ENCODE assay signal across 8 mouse cellular contexts in the genomic region with DNA sequence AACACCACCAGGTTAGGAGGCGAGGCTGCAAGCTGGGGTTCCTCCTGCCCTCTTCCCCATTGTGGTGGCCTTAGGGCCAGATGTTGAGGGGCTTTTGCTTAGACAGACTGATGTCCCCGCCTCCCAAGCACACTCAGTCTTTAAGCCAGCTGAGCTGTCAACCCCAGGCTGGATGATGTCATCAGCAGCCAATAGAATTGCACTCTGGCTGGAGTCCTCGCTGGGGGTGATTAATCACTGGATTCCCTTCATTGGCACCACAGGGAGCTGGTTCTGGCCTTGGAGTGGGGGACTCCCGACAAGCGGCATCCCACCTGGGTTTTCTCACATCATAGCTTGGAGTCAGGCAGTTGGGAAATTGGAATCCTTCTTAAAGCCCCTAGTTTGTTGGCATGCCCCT. TPM values are rescaled to one million over a fixed set of nuclear protein-coding genes. Genes with fewer than 3 reads are reported as not detected.
DNase-seq lines count a peak whose midpoint lies in the region; ATAC-seq lines count a peak whose summit lies in the region.

No protein-coding gene starts in this region.

- peak; percentile 52 to 69 for DNase-seq in kidney, postnatal 4 days
- DNase-seq in kidney, adult 11 months, result no peak
- peak; percentile 82 for DNase-seq in adrenal gland, postnatal 14 days
- peak; percentile 80 for DNase-seq in embryonic facial prominence, embryonic 14.5 days (ENCODE audit: low spot score)
- DNase-seq in layer of hippocampus, postnatal 10 days (ENCODE audit: low spot score in 2 of 2), result peak; percentile 57 to 68
- DNase-seq in ovary, postnatal 10 days (ENCODE audit: low spot score), result no peak

- H3K36me3 ChIP-seq in embryonic facial prominence, embryonic 14.5 days (ENCODE audit: control insufficient read depth, insufficient read depth, low read length), result no peaks in the 10 kb centered on the region
- H3K36me3 ChIP-seq in midbrain, embryonic 15.5 days (replicated peaks), result peaks cover 39% of the 10 kb centered on the region

- no peak overlapping the region for H3K4me3 ChIP-seq in embryonic facial prominence, embryonic 14.5 days (ENCODE audit: low read depth, low read length)
- 0 out of 2 replicates have a peak overlapping the region, but pooled peaks have one; percentile 0 for H3K4me3 ChIP-seq in midbrain, embryonic 15.5 days

- ATAC-seq in embryonic facial prominence, embryonic 14.5 days (ENCODE audit: low read depth), result peak; percentile 72; the same call in 1 of the 2 replicates
- ATAC-seq in midbrain, embryonic 15.5 days (replicated peaks), result peak; percentile 55
- ATAC-seq in megakaryocyte-erythroid progenitor cell, adult 5-6 weeks (replicated peaks; ENCODE audit: low FRiP score, low TSS enrichment, poor library complexity, severe bottlenecking), result no peak

- 4% methylated on average over 5 of the region's 5 CpGs for WGBS in embryonic facial prominence, embryonic 14.5 days
- WGBS in midbrain, embryonic 15.5 days, result 2% methylated on average over 5 of the region's 5 CpGs

- no peak overlapping the region for H3K27ac ChIP-seq in embryonic facial prominence, embryonic 14.5 days (replicated peaks; ENCODE audit: low read depth, low read length)
- H3K27ac ChIP-seq in midbrain, embryonic 15.5 days, result peak overlapping the region; percentile 77

- H3K27me3 ChIP-seq in embryonic facial prominence, embryonic 14.5 days (replicated peaks; ENCODE audit: control insufficient read depth, insufficient read depth, low read length), result peaks cover 73% of the 10 kb centered on the region
- H3K27me3 ChIP-seq in midbrain, embryonic 15.5 days (replicated peaks), result no peaks in the 10 kb centered on the region

- no peak overlapping the region for H3K9ac ChIP-seq in embryonic facial prominence, embryonic 14.5 days (ENCODE audit: low read depth, low read length)
- 0 out of 2 replicates have a peak overlapping the region, but pooled peaks have one; percentile 25 for H3K9ac ChIP-seq in midbrain, embryonic 15.5 days

- H3K9me3 ChIP-seq in embryonic facial prominence, embryonic 14.5 days (ENCODE audit: control insufficient read depth, low read length), result no peaks in the 10 kb centered on the region
- H3K9me3 ChIP-seq in midbrain, embryonic 15.5 days, result no peaks in the 10 kb centered on the region

- H3K4me1 ChIP-seq in embryonic facial prominence, embryonic 14.5 days (ENCODE audit: control insufficient read depth, insufficient read depth, low read length), result peaks cover 7% of the 10 kb centered on the region
- H3K4me1 ChIP-seq in midbrain, embryonic 15.5 days, result peaks cover 71% of the 10 kb centered on the region

- no peak overlapping the region for H3K4me2 ChIP-seq in embryonic facial prominence, embryonic 14.5 days (ENCODE audit: low read depth, low read length)
- H3K4me2 ChIP-seq in midbrain, embryonic 15.5 days, result peak overlapping the region; percentile 91

RNA-seq across cellular contexts. Expression of gene Dusp8, which starts 6.8 kb away (rescaled TPM):
- total RNA-seq in adrenal gland, postnatal 14 days (2021), result 7.3 and 8.4 TPM in 2 replicates
- polyA plus RNA-seq in embryonic facial prominence, embryonic 14.5 days (2014; fragmentation: Nextera tagmentation; extraction: Ambion mirVana), result 7.1 and 11.1 TPM in 2 replicates
- 100 to 1,000 TPM; 139 to 150 TPM for total RNA-seq in layer of hippocampus, postnatal 10 days (2021)
- polyA plus RNA-seq in midbrain, embryonic 15.5 days (2015; fragmentation: Nextera tagmentation; extraction: Ambion mirVana), result 134 and 135 TPM in 2 replicates
- total RNA-seq in megakaryocyte-erythroid progenitor cell, adult 5-6 weeks (2014; fragmentation: Nextera tagmentation), result 0.25 TPM in 1 of 2 replicates, not detected in the other
- total RNA-seq in megakaryocyte-erythroid progenitor cell, adult 5-6 weeks (2017), result 0.04 and 1.1 TPM in 2 replicates

RNA-seq across cellular contexts. Expression of gene Mob2, which starts 28.0 kb away (rescaled TPM):
- 47.4 and 48.6 TPM in 2 replicates for total RNA-seq in adrenal gland, postnatal 14 days (2021)
- 65.8 and 68.4 TPM in 2 replicates for polyA plus RNA-seq in embryonic facial prominence, embryonic 14.5 days (2014; fragmentation: Nextera tagmentation; extraction: Ambion mirVana)
- total RNA-seq in layer of hippocampus, postnatal 10 days (2021), result 10 to 100 TPM; 20.5 to 20.9 TPM
- 53.9 and 57.8 TPM in 2 replicates for polyA plus RNA-seq in midbrain, embryonic 15.5 days (2015; fragmentation: Nextera tagmentation; extraction: Ambion mirVana)
- total RNA-seq in megakaryocyte-erythroid progenitor cell, adult 5-6 weeks (2014; fragmentation: Nextera tagmentation), result 39.5 and 41.5 TPM in 2 replicates
- 36.2 and 37.3 TPM in 2 replicates for total RNA-seq in megakaryocyte-erythroid progenitor cell, adult 5-6 weeks (2017)

RNA-seq across cellular contexts. Expression of gene Gm45618, which starts 31.6 kb away (rescaled TPM):
- not detected in 2 replicates for total RNA-seq in adrenal gland, postnatal 14 days (2021)
- polyA plus RNA-seq in embryonic facial prominence, embryonic 14.5 days (2014; fragmentation: Nextera tagmentation; extraction: Ambion mirVana), result 0.28 TPM in 1 of 2 replicates, not detected in the other
- not detected for total RNA-seq in layer of hippocampus, postnatal 10 days (2021)
- polyA plus RNA-seq in midbrain, embryonic 15.5 days (2015; fragmentation: Nextera tagmentation; extraction: Ambion mirVana), result 0.36 and 0.65 TPM in 2 replicates
- total RNA-seq in megakaryocyte-erythroid progenitor cell, adult 5-6 weeks (2014; fragmentation: Nextera tagmentation), result not detected in 2 replicates
- not detected in 2 replicates for total RNA-seq in megakaryocyte-erythroid progenitor cell, adult 5-6 weeks (2017)

RNA-seq across cellular contexts. Expression of gene Gm39115, which starts 46.9 kb away (rescaled TPM):
- total RNA-seq in adrenal gland, postnatal 14 days (2021), result not detected in 2 replicates
- polyA plus RNA-seq in embryonic facial prominence, embryonic 14.5 days (2014; fragmentation: Nextera tagmentation; extraction: Ambion mirVana), result not detected in 2 replicates
- not detected for total RNA-seq in layer of hippocampus, postnatal 10 days (2021)
- not detected in 2 replicates for polyA plus RNA-seq in midbrain, embryonic 15.5 days (2015; fragmentation: Nextera tagmentation; extraction: Ambion mirVana)
- total RNA-seq in megakaryocyte-erythroid progenitor cell, adult 5-6 weeks (2014; fragmentation: Nextera tagmentation), result not detected in 2 replicates
- total RNA-seq in megakaryocyte-erythroid progenitor cell, adult 5-6 weeks (2017), result not detected in 2 replicates

RNA-seq across cellular contexts. Expression of gene Gm45337, which starts 55.5 kb away (rescaled TPM):
- total RNA-seq in adrenal gland, postnatal 14 days (2021), result not detected in 2 replicates
- not detected in 2 replicates for polyA plus RNA-seq in embryonic facial prominence, embryonic 14.5 days (2014; fragmentation: Nextera tagmentation; extraction: Ambion mirVana)
- total RNA-seq in layer of hippocampus, postnatal 10 days (2021), result not detected
- not detected in 2 replicates for polyA plus RNA-seq in midbrain, embryonic 15.5 days (2015; fragmentation: Nextera tagmentation; extraction: Ambion mirVana)
- not detected in 2 replicates for total RNA-seq in megakaryocyte-erythroid progenitor cell, adult 5-6 weeks (2014; fragmentation: Nextera tagmentation)
- not detected in 2 replicates for total RNA-seq in megakaryocyte-erythroid progenitor cell, adult 5-6 weeks (2017)

Comparison
In these comparisons a context has a peak if more than half of its experiments do, and no peak if none do; other contexts are left out.
1. DNase-seq: peak in kidney, postnatal 4 days (2 of 2), adrenal gland, postnatal 14 days (single experiment), embryonic facial prominence, embryonic 14.5 days (single experiment) and layer of hippocampus, postnatal 10 days (2 of 2); none in kidney, adult 11 months (single experiment) and ovary, postnatal 10 days (single experiment).
2. RNA of gene Dusp8, which starts 6.8 kb away (total RNA-seq): 139 to 150 TPM in layer of hippocampus, postnatal 10 days; 7.3 to 8.4 TPM in adrenal gland, postnatal 14 days and 0.04 to 1.1 TPM in megakaryocyte-erythroid progenitor cell, adult 5-6 weeks; every median in the first group is over 10 times any median in the second.